Mouse (Mus musculus): ENCODE measurements around the gene Tnfsf15. TPM values are rescaled to one million over a fixed set of nuclear protein-coding genes. Genes with fewer than 3 reads are reported as not detected.

Gene Tnfsf15
- total and polyA plus RNA-seq, 3 experiments = 63.3 to 127 (median 93.9) TPM

- no peak for TF ChIP-seq MXI1 (IDR thresholded peaks at IDR 0.05; ENCODE audit: low read depth, low read length)
- no peak for TF ChIP-seq POLR2AphosphoS2 (IDR thresholded peaks at IDR 0.05; ENCODE audit: low read depth, low read length)
- 0 out of 2 replicates have a peak, but pooled peaks have one; percentile 44 for TF ChIP-seq IRF4 (IDR thresholded peaks at IDR 0.05; ENCODE audit: low read depth, low read length)
- TF ChIP-seq BHLHE40 (IDR thresholded peaks at IDR 0.05; ENCODE audit: low read depth, low read length) = peak; percentile 68
- no peak for TF ChIP-seq KAT2A (IDR thresholded peaks at IDR 0.05; ENCODE audit: insufficient replicate concordance, low read length)
- peak; percentile 61; the same call in 1 of the 2 replicates for TF ChIP-seq MYC (IDR thresholded peaks at IDR 0.05; ENCODE audit: low read depth, low read length)
- TF ChIP-seq CTCF (conservative IDR thresholded peaks at IDR 0.05 in 1 of 2, IDR thresholded peaks at IDR 0.05 in 1 of 2; ENCODE audit: low read depth in 2 of 2, low read length in 2 of 2) = no peak
- TF ChIP-seq TBP (conservative IDR thresholded peaks at IDR 0.05; ENCODE audit: low read depth, low read length) = no peak
- TF ChIP-seq NELFE (IDR thresholded peaks at IDR 0.05; ENCODE audit: low read depth, low read length) = no peak
- TF ChIP-seq CHD2 (IDR thresholded peaks at IDR 0.05; ENCODE audit: low read length) = no peak; the same call in 1 of the 2 replicates
- no peak for TF ChIP-seq CHD1 (IDR thresholded peaks at IDR 0.05; ENCODE audit: low read depth, low read length)
- no peak for TF ChIP-seq E2F4 (IDR thresholded peaks at IDR 0.05; ENCODE audit: insufficient replicate concordance, low read depth, low read length)
- no peak for TF ChIP-seq MAFK (IDR thresholded peaks at IDR 0.05; ENCODE audit: insufficient replicate concordance, low read length)
- TF ChIP-seq SIN3A (IDR thresholded peaks at IDR 0.05; ENCODE audit: low read length) = 0 out of 2 replicates have a peak, but pooled peaks have one; percentile 45
- no peak for TF ChIP-seq RCOR1 (conservative IDR thresholded peaks at IDR 0.05; ENCODE audit: low read depth, low read length)
- no peak for TF ChIP-seq ELF1 (IDR thresholded peaks at IDR 0.05; ENCODE audit: low read depth, low read length)
These were observed 42.8 kb downstream of the Tnfsf15 start (continued) for GRCm38 (mm10) chr4:63702006-63702704.

DNA sequence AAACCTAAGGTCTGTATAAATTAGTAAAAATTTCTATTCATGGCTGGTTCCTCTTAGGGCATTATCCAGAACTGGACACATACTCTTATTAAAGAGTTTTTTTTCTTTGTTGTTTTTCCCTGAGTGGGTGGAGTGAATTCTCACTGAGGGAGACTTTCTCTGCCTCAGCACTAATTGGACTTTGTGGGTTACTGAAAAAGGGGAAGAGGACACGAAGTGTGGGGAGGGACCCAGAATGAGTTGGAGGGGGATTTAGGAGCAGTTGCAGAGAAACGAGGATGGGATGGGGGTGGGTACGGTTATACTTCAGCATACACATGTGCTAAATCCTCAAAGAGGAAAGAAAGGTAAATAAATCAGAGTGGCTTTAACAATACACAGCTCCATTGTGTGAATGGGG lies 45.2 kb downstream of the Tnfsf15 start:
- Histone ChIP-seq H3K4me3 (replicated peaks in 1 of 3; ENCODE audit: low read depth in 2 of 3, low read length in 2 of 3, poor library complexity in 1 of 3) (no peak overlapping the region), H3K9ac (ENCODE audit: insufficient read depth, low read depth) (no peak overlapping the region), H3K9me3 (replicated peaks; ENCODE audit: low read length) (no peaks in the 10 kb centered on the region), H3K4me1 (ENCODE audit: control insufficient read depth in 1 of 2, insufficient read depth in 2 of 2) (peaks cover 9 to 36% of the 10 kb centered on the region in 2 experiments), H3K4me2 (ENCODE audit: insufficient read depth, low read depth, poor library complexity, severe bottlenecking) (no peak overlapping the region), H3K27me3 (replicated peaks) (no peaks in the 10 kb centered on the region), H3K36me3 (replicated peaks in 1 of 2; ENCODE audit: control insufficient read depth in 1 of 2, insufficient read depth in 1 of 2, low read length in 1 of 2) (no peaks in the 10 kb centered on the region), H3K27ac (ENCODE audit: insufficient read depth, low read depth) (no peak overlapping the region), H3K79me2 (replicated peaks; ENCODE audit: control insufficient read depth, extremely low read depth, insufficient read depth, poor library complexity, severe bottlenecking) (no peaks in the 10 kb centered on the region)
- TF ChIP-seq ZNF384 (IDR thresholded peaks at IDR 0.05; ENCODE audit: low read depth, low read length) = no peak
- TF ChIP-seq SMC3 (IDR thresholded peaks at IDR 0.05; ENCODE audit: low read depth, low read length) = no peak
- TF ChIP-seq USF2 (conservative IDR thresholded peaks at IDR 0.05; ENCODE audit: low read depth, low read length) = no peak
- TF ChIP-seq MXI1 (IDR thresholded peaks at IDR 0.05; ENCODE audit: low read depth, low read length) = no peak
- TF ChIP-seq IRF4 (IDR thresholded peaks at IDR 0.05; ENCODE audit: low read depth, low read length) = no peak
- TF ChIP-seq CHD1 (IDR thresholded peaks at IDR 0.05; ENCODE audit: low read depth, low read length) = no peak
- no peak for TF ChIP-seq POLR2AphosphoS2 (IDR thresholded peaks at IDR 0.05; ENCODE audit: low read depth, low read length)
- TF ChIP-seq BHLHE40 (IDR thresholded peaks at IDR 0.05; ENCODE audit: low read depth, low read length) = no peak
- no peak for TF ChIP-seq JUN (IDR thresholded peaks at IDR 0.05; ENCODE audit: insufficient read depth, low read depth, low read length)
- TF ChIP-seq ELF1 (IDR thresholded peaks at IDR 0.05; ENCODE audit: low read depth, low read length) = no peak
- TF ChIP-seq HCFC1 (IDR thresholded peaks at IDR 0.05; ENCODE audit: low read depth, low read length) = no peak
- no peak for TF ChIP-seq MAFK (IDR thresholded peaks at IDR 0.05; ENCODE audit: insufficient replicate concordance, low read length)
- no peak for TF ChIP-seq PAX5 (IDR thresholded peaks at IDR 0.05; ENCODE audit: low read length)
- TF ChIP-seq POLR2A (IDR thresholded peaks at IDR 0.05; ENCODE audit: low read depth, low read length) = no peak
- no peak for TF ChIP-seq JUND (conservative IDR thresholded peaks at IDR 0.05; ENCODE audit: low read depth, low read length)
- no peak for TF ChIP-seq MYC (IDR thresholded peaks at IDR 0.05; ENCODE audit: low read depth, low read length)
- TF ChIP-seq CTCF (conservative IDR thresholded peaks at IDR 0.05 in 1 of 2, IDR thresholded peaks at IDR 0.05 in 1 of 2; ENCODE audit: low read depth in 2 of 2, low read length in 2 of 2) = no peak
- TF ChIP-seq RCOR1 (conservative IDR thresholded peaks at IDR 0.05; ENCODE audit: low read depth, low read length) = no peak
- no peak for TF ChIP-seq KAT2A (IDR thresholded peaks at IDR 0.05; ENCODE audit: insufficient replicate concordance, low read length)
- dilution Hi-C loops (cut with MboI; ENCODE audit: extremely low pct_ligation_motif_present, extremely low pct_unique_long_range_greater_than_20kb, low sequenced_read_pairs) = no loop called here
- in situ Hi-C loops (cut with MboI; ENCODE audit: low pct_ligation_motif_present, low pct_unique_long_range_greater_than_20kb, low sequenced_read_pairs) = no loop called here
- DNase-seq (ENCODE audit: extremely low read depth) = no peak

All from CH12.LX (cell line).